Mouse (Mus musculus) forebrain, embryonic 16.5 days (tissue): ENCODE results near the gene Olfr1261. TPM values are rescaled to one million over a fixed set of nuclear protein-coding genes. Genes with fewer than 3 reads are reported as not detected.

ENCODE experiments used
- ATAC-seq: fragments of 200-750 bp; cut with Nextera tagmentation; 2 replicates; pipeline ENCODE4 v1.8.0; 2017; ENCODE audit warnings: mild to moderate bottlenecking, moderate library complexity
- H3K27ac ChIP-seq: fragments of 300-500 bp; sonication (generic); 2 replicates; pipeline ENCODE4 v1.5.1; 2014; ENCODE audit warnings: low read length, control low read depth
- H3K27me3 ChIP-seq: fragments of 300-500 bp; sonication (generic); replicated peaks from 2 replicates; pipeline ENCODE4 v1.6.1; 2014; ENCODE audit warnings: low read length; ENCODE audit not compliant: control insufficient read depth, insufficient read depth
- H3K36me3 ChIP-seq: fragments of 300-500 bp; sonication (generic); 2 replicates; pipeline ENCODE4 v1.6.1; 2014; ENCODE audit not compliant: control insufficient read depth, insufficient read depth
- H3K4me1 ChIP-seq: fragments of 300-500 bp; sonication (generic); replicated peaks from 2 replicates; pipeline ENCODE4 v1.6.1; 2014; ENCODE audit warnings: low read length; ENCODE audit not compliant: control insufficient read depth, insufficient read depth
- H3K4me2 ChIP-seq: fragments of 300-500 bp; sonication (generic); 2 replicates; pipeline ENCODE4 v1.6.1; 2014; ENCODE audit warnings: mild to moderate bottlenecking, low read length, control low read depth
- H3K4me3 ChIP-seq: fragments of 300-500 bp; sonication (generic); replicated peaks from 2 replicates; pipeline ENCODE4 v1.5.1; 2014; ENCODE audit warnings: mild to moderate bottlenecking, low read length, control low read depth
- H3K9ac ChIP-seq: fragments of 300-500 bp; sonication (generic); replicated peaks from 2 replicates; pipeline ENCODE4 v1.6.1; 2014; ENCODE audit warnings: low read depth, low read length, control low read depth
- H3K9me3 ChIP-seq: fragments of 300-500 bp; sonication (generic); 2 replicates; pipeline ENCODE4 v1.6.1; 2016; ENCODE audit warnings: low read length; ENCODE audit not compliant: control insufficient read depth
- WGBS: fragments of 180-500 bp; shearing (Covaris S2); extraction: QIAGEN DNeasy Blood & Tissue Kit; methylation state at CpG from one replicate; pipeline ENCODE4 v1.1.7; 2014; 5-methylcytosine and 5-hydroxymethylcytosine counted together
- polyA plus RNA-seq: library from polyadenylated mRNA; unstranded; fragments of >200 nt; fragmentation: Nextera tagmentation; extraction: Ambion mirVana; gene quantifications from 2 replicates; pipeline ENCODE4 v1.2.1, GENCODE M21; 2015

Gene Olfr1261
- not detected in 2 replicates for polyA plus RNA-seq

DNA sequence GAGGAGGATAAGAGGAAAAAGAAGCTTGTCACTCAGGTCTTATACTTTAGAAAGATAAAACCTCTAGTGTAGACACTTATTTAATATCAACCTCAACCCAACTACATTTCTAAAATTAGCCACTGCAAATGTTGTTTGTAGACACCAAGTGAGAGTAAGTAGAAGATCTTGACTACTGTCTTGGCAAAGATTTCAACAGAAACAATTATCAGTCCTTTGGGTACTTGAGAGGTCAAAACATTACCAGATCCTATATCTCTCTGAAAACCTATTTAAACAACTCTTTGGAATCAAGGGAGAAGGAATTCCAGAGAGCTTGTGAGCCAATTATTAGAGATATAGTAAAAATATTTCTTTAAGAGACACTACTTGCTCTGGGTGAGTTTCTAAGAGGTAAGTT is at the start of gene Olfr1261:
TSS of gene Olfr1261 (plus strand) at position 301 of the 400 bp plus-strand sequence.
- Histone ChIP-seq H3K4me3 (no peak within 1 kb of the TSS), H3K4me1 (no peaks in the 10 kb centered on the region), H3K27me3 (no peaks in the 10 kb centered on the region), H3K9ac (no peak within 1 kb of the TSS), H3K27ac (no peak within 1 kb of the TSS), H3K4me2 (no peak within 1 kb of the TSS), H3K9me3 (no peaks in the 10 kb centered on the region), H3K36me3 (no peaks in the 10 kb centered on the region)
- no peak for ATAC-seq

GRCm38 (mm10) chr2:89948564-89948963 is 42.5 kb upstream of the Olfr1261 start, which contains the start of gene Olfr1259:
Gene Olfr1259, minus strand, starts transcription at chr2:89948664.
- H3K4me2 ChIP-seq = no peak within 1 kb of the TSS
- no peak within 1 kb of the TSS for H3K4me3 ChIP-seq
- no peak for ATAC-seq
- no peaks in the 10 kb centered on the region for H3K36me3 ChIP-seq
- H3K27me3 ChIP-seq = no peaks in the 10 kb centered on the region
- 87% methylated on average over 5 of the region's 5 CpGs for WGBS
- no peak within 1 kb of the TSS for H3K27ac ChIP-seq
- no peaks in the 10 kb centered on the region for H3K4me1 ChIP-seq
- no peak within 1 kb of the TSS for H3K9ac ChIP-seq
- no peaks in the 10 kb centered on the region for H3K9me3 ChIP-seq

DNA sequence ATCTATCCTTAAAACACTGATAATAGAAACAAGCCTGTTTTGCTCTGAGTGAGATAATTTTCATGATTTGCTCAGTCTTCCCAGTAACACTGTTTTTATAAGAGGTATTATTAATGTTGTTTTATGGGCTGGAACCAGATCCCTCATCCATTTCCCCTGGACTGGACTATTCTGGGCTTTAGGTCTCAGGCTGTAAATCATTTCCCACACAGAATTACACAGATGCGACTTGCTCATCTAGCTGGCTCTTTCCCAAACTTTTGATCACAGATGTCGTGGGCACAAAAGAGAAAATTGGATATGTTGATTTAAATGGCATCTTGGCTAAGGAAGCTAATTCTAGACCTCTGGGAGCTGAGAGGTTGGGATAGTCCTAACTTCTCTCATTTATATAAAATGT is 16.8 kb upstream of the Olfr1261 start, which contains the start of gene Olfr1260:
TSS of gene Olfr1260 (plus strand) at position 157 of the 400 bp plus-strand sequence.
- WGBS = 44% methylated on average over 2 of the region's 2 CpGs
- Histone ChIP-seq H3K9me3 (no peaks in the 10 kb centered on the region), H3K9ac (no peak within 1 kb of the TSS), H3K27me3 (no peaks in the 10 kb centered on the region), H3K4me3 (no peak within 1 kb of the TSS), H3K27ac (no peak within 1 kb of the TSS), H3K4me1 (no peaks in the 10 kb centered on the region), H3K36me3 (no peaks in the 10 kb centered on the region), H3K4me2 (no peak within 1 kb of the TSS)
- ATAC-seq = no peak

DNA sequence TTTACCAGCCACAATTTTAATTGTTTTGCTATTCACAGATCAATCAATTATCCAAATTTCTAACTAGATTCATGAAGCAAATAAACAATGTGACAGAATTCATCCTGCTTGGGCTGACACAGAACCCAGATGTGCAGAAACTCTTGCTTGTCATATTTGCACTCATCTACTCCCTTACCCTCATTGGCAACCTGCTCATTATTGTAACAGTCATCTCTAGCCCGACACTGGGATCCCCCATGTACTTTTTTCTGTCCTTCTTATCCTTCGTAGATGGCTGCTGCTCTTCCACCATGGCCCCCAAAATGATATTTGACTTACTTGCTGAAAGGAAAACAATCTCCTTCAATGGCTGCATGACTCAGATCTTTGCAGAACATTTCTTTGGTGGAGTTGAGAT is 13.3 kb upstream of the Olfr1261 start:
- no peak overlapping the region for H3K4me3 ChIP-seq
- H3K36me3 ChIP-seq = no peaks in the 10 kb centered on the region
- no peaks in the 10 kb centered on the region for H3K4me1 ChIP-seq
- ATAC-seq = no peak
- 81% methylated on average over 2 of the region's 2 CpGs for WGBS
- no peaks in the 10 kb centered on the region for H3K27me3 ChIP-seq
- no peak overlapping the region for H3K9ac ChIP-seq
- H3K4me2 ChIP-seq = no peak overlapping the region
- no peak overlapping the region for H3K27ac ChIP-seq
- H3K9me3 ChIP-seq = no peaks in the 10 kb centered on the region

- H3K27me3 ChIP-seq = no peaks in the 10 kb centered on the region
- H3K9ac ChIP-seq = no peak within 1 kb of the TSS
- no peak for ATAC-seq
- H3K27ac ChIP-seq = no peak within 1 kb of the TSS
- H3K4me2 ChIP-seq = no peak within 1 kb of the TSS
- H3K9me3 ChIP-seq = no peaks in the 10 kb centered on the region
- H3K36me3 ChIP-seq = no peaks in the 10 kb centered on the region
- no peaks in the 10 kb centered on the region for H3K4me1 ChIP-seq
- H3K4me3 ChIP-seq = no peak within 1 kb of the TSS
Observed at GRCm38 (mm10) chr2:89999845-90000244, 8.8 kb downstream of the Olfr1261 start, which contains the start of gene Olfr1262. Gene Olfr1262, plus strand, starts transcription at chr2:90000145.

GRCm38 (mm10) chr2:90011831-90012230 is 20.8 kb downstream of the Olfr1261 start, which contains the start of gene Olfr1263:
Gene Olfr1263, plus strand, starts transcription at chr2:90012131.
- ATAC-seq = no peak
- Histone ChIP-seq H3K4me2 (no peak within 1 kb of the TSS), H3K27ac (no peak within 1 kb of the TSS), H3K4me1 (no peaks in the 10 kb centered on the region), H3K27me3 (no peaks in the 10 kb centered on the region), H3K36me3 (no peaks in the 10 kb centered on the region), H3K4me3 (no peak within 1 kb of the TSS), H3K9ac (no peak within 1 kb of the TSS), H3K9me3 (no peaks in the 10 kb centered on the region)
- 72% methylated on average over 2 of the region's 2 CpGs for WGBS

DNA sequence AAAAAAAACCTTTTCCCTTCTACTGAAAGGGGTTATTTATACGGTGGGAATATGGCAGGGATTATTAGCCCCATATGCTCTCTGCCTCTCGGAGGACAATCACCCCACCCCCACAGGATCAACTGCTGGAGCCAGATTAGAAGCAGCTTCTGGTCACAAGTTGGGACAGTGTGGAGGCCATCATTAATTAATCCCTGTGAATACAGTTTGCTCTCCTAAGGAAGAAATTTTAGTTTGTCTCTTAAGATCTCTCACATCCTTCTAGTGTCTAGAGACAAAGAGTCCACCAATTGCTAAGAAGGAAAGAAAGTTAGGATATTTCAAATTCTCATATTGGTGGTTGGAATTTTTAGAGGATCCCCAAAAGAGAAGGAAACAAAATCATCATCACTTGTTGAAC is 34.5 kb downstream of the Olfr1261 start, which contains the start of gene Olfr1264:
TSS of gene Olfr1264 (minus strand) at position 101 of the 400 bp plus-strand sequence.
- no peaks in the 10 kb centered on the region for H3K9me3 ChIP-seq
- H3K27me3 ChIP-seq = no peaks in the 10 kb centered on the region
- no peak for ATAC-seq
- no peaks in the 10 kb centered on the region for H3K4me1 ChIP-seq
- H3K4me2 ChIP-seq = no peak within 1 kb of the TSS
- no peak within 1 kb of the TSS for H3K27ac ChIP-seq
- no peak within 1 kb of the TSS for H3K4me3 ChIP-seq
- H3K9ac ChIP-seq = no peak within 1 kb of the TSS
- no peaks in the 10 kb centered on the region for H3K36me3 ChIP-seq
- WGBS = 69% methylated on average over 2 of the region's 2 CpGs

GRCm38 (mm10) chr2:90035037-90035436 is 44.0 kb downstream of the Olfr1261 start, which contains the start of gene Olfr1265:
Gene Olfr1265, plus strand, starts transcription at chr2:90035337.
- Histone ChIP-seq H3K4me2 (no peak within 1 kb of the TSS), H3K9me3 (no peaks in the 10 kb centered on the region), H3K9ac (no peak within 1 kb of the TSS), H3K4me3 (no peak within 1 kb of the TSS), H3K27ac (no peak within 1 kb of the TSS), H3K4me1 (no peaks in the 10 kb centered on the region), H3K36me3 (no peaks in the 10 kb centered on the region), H3K27me3 (no peaks in the 10 kb centered on the region)
- no peak for ATAC-seq
